Mouse (Mus musculus) urinary bladder, adult 2 months (tissue): ENCODE measurements at regions not wholly inside any gene's neighbourhood (a gene's known extent, or its start where the extent isn't known, plus 50 kb on each side); places are given as distances from the start of the nearest gene placed in this dataset.
A peak's percentile ranks its signal among the peaks of the same experiment; 100 is the strongest.

Experiments
- DNase-seq: peaks from one replicate; pipeline ENCODE4 v3.0.0; 2022; ENCODE audit warnings: low spot score

DNA sequence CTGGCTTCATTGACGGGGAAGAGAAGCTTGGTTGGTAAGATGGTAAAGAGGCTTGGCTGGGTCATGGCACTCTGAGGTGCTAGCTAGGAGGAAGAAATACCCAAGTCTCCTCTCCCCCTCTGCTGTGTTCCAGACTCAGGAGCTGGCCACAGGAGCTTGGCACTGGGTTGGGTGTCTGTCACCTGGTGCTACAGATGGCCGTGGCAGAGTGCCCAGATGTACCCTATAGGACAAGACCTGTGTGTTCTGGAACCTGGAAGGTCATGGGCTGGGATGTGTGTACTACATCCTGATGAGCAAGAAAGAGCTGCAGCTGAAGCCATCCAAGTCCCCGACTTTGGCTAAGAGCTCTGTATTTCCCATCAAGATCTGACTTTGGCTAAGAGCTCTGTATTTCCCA, 72.4 kb downstream of the Nupl2 start:
- no peak for DNase-seq

DNA sequence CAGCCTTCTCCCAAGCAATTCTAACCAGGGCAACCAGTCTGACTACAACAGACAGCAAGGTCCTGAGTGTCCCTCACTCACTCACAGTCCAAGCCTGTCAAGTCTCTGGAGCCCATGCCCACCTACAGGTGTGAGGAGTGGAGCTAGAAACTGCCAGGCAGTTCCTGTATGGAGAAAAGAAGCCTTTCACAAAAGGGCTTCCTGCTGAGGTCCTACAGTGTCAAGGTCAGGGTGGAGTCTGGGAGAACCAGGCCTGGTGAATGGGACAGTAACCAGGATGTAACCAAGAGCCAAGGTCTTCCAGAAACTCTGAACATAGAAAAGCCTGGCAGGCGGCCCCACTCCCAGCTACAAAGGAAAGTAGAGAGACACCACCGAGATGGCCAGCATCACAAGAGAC, 74.2 kb downstream of the Nupl2 start:
- DNase-seq: no peak

DNA sequence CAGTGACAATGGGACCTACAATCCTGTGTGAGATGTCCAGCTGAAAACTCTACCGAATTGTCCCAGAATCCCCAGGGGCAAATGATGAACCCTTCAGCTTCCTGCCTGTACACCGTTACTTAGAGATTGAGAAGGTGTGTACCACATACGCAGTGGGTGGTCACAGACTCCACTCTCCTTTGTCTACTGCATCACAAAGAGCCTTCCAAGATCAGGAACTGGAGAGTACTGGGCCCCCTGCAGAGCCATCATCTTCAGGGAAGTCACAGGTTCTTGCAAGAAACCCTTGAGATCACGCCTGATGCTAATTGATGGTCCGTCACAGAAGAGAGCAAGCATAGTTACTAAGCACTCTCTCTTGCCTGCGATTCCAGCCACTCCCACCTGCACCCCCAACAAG, 79.4 kb downstream of the Nupl2 start:
- DNase-seq: no peak

DNA sequence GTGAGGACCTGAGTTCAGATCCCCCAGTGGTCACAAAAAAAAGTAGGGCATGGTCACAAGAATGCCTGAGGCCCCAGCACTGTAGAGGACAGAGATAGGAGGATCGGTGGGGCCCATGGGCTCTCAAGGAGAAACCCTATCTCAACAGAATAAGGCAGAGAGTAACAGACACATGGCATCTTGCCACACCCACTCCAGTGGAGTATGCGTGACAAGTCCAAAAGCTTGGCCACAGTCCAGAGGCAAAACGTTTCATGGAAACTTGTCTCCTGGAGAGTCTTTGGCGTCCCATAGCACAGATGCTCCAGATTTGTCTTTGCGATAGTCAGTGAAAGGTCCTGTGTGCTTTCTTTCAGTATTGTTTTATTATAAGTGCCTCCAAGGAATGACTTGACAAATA, 90.7 kb downstream of the Nupl2 start:
- no peak for DNase-seq

DNA sequence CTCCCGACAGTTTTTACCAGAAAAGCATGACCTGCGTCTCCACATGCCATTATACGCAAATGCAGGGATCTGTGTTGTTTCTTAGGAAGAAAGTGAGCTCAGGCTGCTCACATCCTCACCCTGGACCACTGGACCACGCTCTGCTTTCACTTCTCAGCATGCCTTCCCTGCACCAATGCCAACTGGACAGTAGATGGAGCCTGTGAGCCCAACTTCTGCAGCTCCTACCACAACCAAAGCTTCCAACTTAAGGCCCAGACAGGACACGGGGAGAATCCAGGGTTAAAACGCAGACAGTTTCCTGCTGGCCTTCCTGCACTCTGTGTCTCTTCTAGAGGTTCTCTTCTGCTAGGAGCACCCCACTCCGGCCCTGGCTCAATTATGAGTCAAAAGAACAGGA, 90.3 kb downstream of the Kcnh2 start:
- peak; percentile 33 for DNase-seq

DNA sequence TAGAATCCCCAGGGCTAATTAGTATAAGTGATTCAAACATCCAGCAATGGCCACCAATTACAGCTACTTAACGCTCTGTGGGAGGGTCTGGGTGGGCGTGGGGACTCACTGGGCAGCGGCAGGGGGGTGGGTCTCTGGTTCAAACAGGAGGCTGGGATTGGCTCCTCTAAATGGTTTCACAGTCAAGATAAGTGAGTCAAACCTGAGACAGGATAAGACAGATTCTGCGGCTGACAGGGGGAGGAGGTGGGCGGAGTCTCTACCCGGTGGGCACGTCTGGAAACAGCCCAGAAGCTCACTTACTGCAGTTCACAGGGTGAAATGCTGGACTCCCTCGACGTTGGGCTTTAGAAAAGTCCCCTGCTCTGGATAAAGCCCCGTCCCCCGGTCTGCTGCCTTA, 89.3 kb downstream of the Kcnh2 start:
- no peak for DNase-seq

DNA sequence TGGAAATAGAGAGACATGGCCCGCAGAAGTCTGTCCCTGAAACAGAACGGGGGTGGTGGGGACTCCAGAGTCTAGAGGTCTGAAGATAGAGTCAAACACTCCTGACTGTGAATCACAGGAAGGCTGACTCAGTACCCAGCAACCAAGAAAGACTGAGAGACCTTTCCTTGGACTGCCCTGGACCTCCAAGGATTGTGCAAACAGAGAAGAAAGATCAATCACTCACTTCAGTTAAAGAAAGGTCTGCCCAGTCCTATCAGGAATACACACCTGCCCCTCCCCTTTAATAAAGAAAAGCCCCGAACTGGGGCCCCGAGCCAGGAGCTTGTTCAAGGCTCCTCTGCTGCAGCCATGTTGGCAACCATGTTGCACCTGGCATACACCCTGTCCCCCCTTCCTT, 87.3 kb downstream of the Kcnh2 start:
- DNase-seq: no peak

DNA sequence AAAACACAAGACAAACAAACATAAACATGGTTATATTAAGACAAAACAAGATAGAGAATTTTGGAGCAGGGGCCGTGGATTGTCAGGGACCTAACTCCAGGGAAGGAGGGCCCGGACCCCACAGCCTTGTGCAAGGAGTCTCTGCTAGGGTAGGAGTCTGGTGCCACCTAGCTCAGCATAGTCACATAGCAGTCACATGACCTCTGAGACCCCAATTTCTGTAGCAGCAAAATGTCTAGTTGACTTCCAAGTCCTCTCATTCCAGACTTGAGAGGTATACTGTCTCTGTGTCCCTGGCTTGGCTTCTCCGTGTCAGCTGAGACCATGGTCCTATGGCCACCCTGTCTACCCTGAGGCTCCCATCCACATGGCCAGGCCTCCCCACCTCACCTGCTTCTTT, 86.0 kb downstream of the Kcnh2 start:
- DNase-seq: no peak

DNA sequence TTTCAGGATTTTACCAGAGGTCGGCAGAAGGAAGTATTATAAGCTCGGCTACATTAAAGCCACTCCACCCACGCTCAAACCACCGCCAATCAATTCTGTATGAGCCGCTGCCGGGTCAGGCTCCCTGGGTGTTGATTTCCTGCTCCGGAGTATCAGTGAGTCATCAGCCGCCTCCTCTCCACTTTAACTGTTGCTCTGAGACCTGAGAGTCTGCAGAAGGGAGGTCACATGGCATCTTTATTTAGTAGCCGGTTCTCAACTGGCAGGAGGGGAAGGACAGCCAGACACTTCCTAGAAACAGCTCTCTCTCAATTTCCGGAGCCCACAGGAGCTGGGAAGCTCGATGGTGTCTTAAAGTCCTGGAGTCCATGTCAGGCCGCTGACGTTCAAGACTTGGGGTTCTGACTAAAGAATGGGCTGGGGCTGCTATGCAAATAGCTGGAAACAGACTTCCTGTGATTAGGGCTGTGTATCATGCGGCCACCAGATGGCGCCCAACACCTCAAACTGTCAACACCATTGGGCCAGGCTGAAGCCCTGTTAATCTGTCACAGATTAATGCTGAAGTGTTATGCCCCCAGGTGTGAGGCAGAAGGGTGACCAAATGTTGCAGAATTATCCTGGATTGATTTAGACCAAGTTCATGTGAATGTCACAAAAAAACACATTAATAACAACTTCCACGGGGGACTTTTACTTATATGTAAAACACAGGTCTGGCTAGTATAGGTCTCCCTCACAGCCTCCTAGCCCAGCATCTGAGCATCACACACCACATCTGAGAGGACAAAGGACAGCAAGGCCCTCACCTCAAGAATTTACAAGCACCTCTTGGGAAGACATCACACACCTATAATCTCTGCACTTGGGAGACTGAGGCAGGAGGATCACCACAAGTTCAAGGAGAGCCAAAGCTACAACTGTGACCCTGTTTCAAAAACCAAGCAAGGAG, 84.8 kb downstream of the Kcnh2 start:
- DNase-seq: peak; percentile 58
